Comparison of ENCODE assay signal across 18 mouse cellular contexts in the genomic region with DNA sequence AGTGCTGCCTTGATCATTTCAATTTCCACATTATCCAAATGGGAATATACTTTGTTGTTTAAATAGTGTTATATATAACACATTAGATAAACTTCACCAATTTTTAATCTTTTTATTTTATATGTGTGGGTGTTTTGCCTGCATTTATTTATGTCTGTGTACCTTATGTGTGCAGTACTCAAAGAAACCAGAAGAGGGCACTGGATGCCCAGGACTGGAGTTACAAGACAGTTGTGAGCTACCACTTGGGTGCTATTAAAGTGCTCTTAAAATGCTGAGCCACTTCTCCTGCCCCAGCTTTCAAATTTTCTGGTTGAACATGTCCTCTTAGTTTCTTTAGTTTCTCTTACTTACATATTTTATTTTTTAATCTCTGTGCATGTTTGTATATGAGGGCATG. TPM values are rescaled to one million over a fixed set of nuclear protein-coding genes. Genes with fewer than 3 reads are reported as not detected.
DNase-seq lines count a peak whose midpoint lies in the region; ATAC-seq and TF ChIP-seq lines count a peak whose summit lies in the region.
"Had no signal": no experiment of that assay in that cellular context is flagged by ENCODE, and none has a peak within 500 bp of the region (broad histone marks: within the 10 kb centered on the region; RNA-seq: fewer than 3 reads in every experiment).

No protein-coding gene starts in this region.

- in situ Hi-C loops in CH12.LX (cut with MboI; ENCODE audit: low pct_ligation_motif_present, low pct_unique_long_range_greater_than_20kb, low sequenced_read_pairs) = no loop called here

- H3K36me3 ChIP-seq in CH12.LX (replicated peaks in 1 of 2; ENCODE audit: control insufficient read depth in 1 of 2, insufficient read depth in 1 of 2, low read length in 1 of 2) = peaks cover 0 to 11% of the 10 kb centered on the region in 2 experiments
- H3K36me3 ChIP-seq: intestine, embryonic 15.5 days; lung, embryonic 15.5 days had no signal

- DNase-seq in layer of hippocampus, adult 2 months (ENCODE audit: low spot score in 2 of 2) = no peak
- DNase-seq in layer of hippocampus, adult 11-12 months (ENCODE audit: low spot score) = no peak
- DNase-seq in CH12.LX (ENCODE audit: extremely low read depth) = peak; percentile 21
- DNase-seq in MEL-GATA-1-ER (ENCODE audit: extremely low read depth, low read depth) = peak; percentile 9
- DNase-seq in induced T-regulatory cell, adult 2 months (ENCODE audit: low read depth) = peak; percentile 22
- no peak for DNase-seq in frontal cortex, postnatal 36 days (ENCODE audit: low spot score in 2 of 2)
- DNase-seq: cerebellum, postnatal 36 days; gastrocnemius, postnatal 14 days; kidney, postnatal 4 days; right cerebral cortex, adult 18-20 months; spleen, adult 18-20 months had no signal

- TF ChIP-seq RAD21 in CH12.LX (IDR thresholded peaks at IDR 0.05; ENCODE audit: low read depth, low read length) = peak; percentile 29

- no peak for TF ChIP-seq EP300 in CH12.LX (IDR thresholded peaks at IDR 0.05; ENCODE audit: low read length)

- H3K4me3 ChIP-seq in layer of hippocampus, adult 2 months = no peak overlapping the region
- H3K4me3 ChIP-seq in CH12.LX (replicated peaks in 1 of 3; ENCODE audit: low read depth in 2 of 3, low read length in 2 of 3, poor library complexity in 1 of 3) = no peak overlapping the region
- H3K4me3 ChIP-seq: forebrain, embryonic 15.5 days; heart, embryonic 10.5 days; intestine, embryonic 15.5 days; limb, embryonic 12.5 days; lung, embryonic 15.5 days; myocyte had no signal

- H3K4me1 ChIP-seq in CH12.LX (ENCODE audit: control insufficient read depth in 1 of 2, insufficient read depth in 2 of 2) = no peaks in the 10 kb centered on the region
- H3K4me1 ChIP-seq: forebrain, embryonic 15.5 days; heart, embryonic 10.5 days; intestine, embryonic 15.5 days; limb, embryonic 12.5 days; lung, embryonic 15.5 days had no signal

- no peaks in the 10 kb centered on the region for H3K9me3 ChIP-seq in CH12.LX (replicated peaks; ENCODE audit: low read length)
- H3K9me3 ChIP-seq: forebrain, embryonic 15.5 days; heart, embryonic 10.5 days; intestine, embryonic 15.5 days; limb, embryonic 12.5 days; lung, embryonic 15.5 days had no signal

- H3K9ac ChIP-seq in CH12.LX (ENCODE audit: insufficient read depth, low read depth) = no peak overlapping the region
- H3K9ac ChIP-seq: forebrain, embryonic 15.5 days; intestine, embryonic 15.5 days; limb, embryonic 12.5 days; lung, embryonic 15.5 days had no signal

- no peak for TF ChIP-seq POLR2A in CH12.LX (IDR thresholded peaks at IDR 0.05; ENCODE audit: low read depth, low read length)

- no peaks in the 10 kb centered on the region for H3K27me3 ChIP-seq in CH12.LX (replicated peaks)
- H3K27me3 ChIP-seq: forebrain, embryonic 15.5 days; intestine, embryonic 15.5 days; limb, embryonic 12.5 days; lung, embryonic 15.5 days had no signal

- H3K79me2 ChIP-seq in CH12.LX (replicated peaks; ENCODE audit: control insufficient read depth, extremely low read depth, insufficient read depth, poor library complexity, severe bottlenecking) = no peaks in the 10 kb centered on the region

- H3K27ac ChIP-seq in layer of hippocampus, adult 2 months = no peak overlapping the region
- no peak overlapping the region for H3K27ac ChIP-seq in CH12.LX (ENCODE audit: insufficient read depth, low read depth)
- H3K27ac ChIP-seq: forebrain, embryonic 15.5 days; heart, embryonic 10.5 days; intestine, embryonic 15.5 days; limb, embryonic 12.5 days; lung, embryonic 15.5 days had no signal

- ATAC-seq in frontal cortex, adult (ENCODE audit: low TSS enrichment) = no peak
- ATAC-seq: forebrain, embryonic 15.5 days; intestine, embryonic 15.5 days had no signal

- dilution Hi-C loops in CH12.LX (cut with MboI; ENCODE audit: extremely low pct_ligation_motif_present, extremely low pct_unique_long_range_greater_than_20kb, low sequenced_read_pairs) = no loop called here

- TF ChIP-seq CTCF in layer of hippocampus, adult 2 months (conservative IDR thresholded peaks at IDR 0.05) = peak; percentile 59
- TF ChIP-seq CTCF in CH12.LX (conservative IDR thresholded peaks at IDR 0.05 in 1 of 2, IDR thresholded peaks at IDR 0.05 in 1 of 2; ENCODE audit: low read depth in 2 of 2, low read length in 2 of 2) = peak; percentile 14 to 45; a peak in 2 of 4 replicates

- no peak overlapping the region for H3K4me2 ChIP-seq in CH12.LX (ENCODE audit: insufficient read depth, low read depth, poor library complexity, severe bottlenecking)
- H3K4me2 ChIP-seq: forebrain, embryonic 15.5 days; intestine, embryonic 15.5 days; limb, embryonic 12.5 days; lung, embryonic 15.5 days had no signal

TF ChIP-seq in CH12.LX, 34 proteins besides CTCF, POLR2A, EP300 and RAD21:
- no peak for TF ChIP-seq JUN (IDR thresholded peaks at IDR 0.05; ENCODE audit: insufficient read depth, low read depth, low read length)
- no peak for TF ChIP-seq ZNF384 (IDR thresholded peaks at IDR 0.05; ENCODE audit: low read depth, low read length)
- no peak for TF ChIP-seq SIN3A (IDR thresholded peaks at IDR 0.05; ENCODE audit: low read length)
- no peak for TF ChIP-seq HCFC1 (IDR thresholded peaks at IDR 0.05; ENCODE audit: low read depth, low read length)

RNA-seq across cellular contexts. Expression of a gene that starts 16.9 kb away (rescaled TPM):
- 10 to 100 TPM; 26.3 to 32.2 TPM for total RNA-seq in layer of hippocampus, adult 2 months (2021)
- total RNA-seq in CH12.LX (2012; rRNA removed) = 6.2 and 7.8 TPM in 2 replicates
- total RNA-seq in CH12.LX (2014; rRNA removed) = 9.4 and 10.2 TPM in 2 replicates
- polyA plus RNA-seq in CH12.LX (2012; ENCODE audit: insufficient read length, low read depth) = 7.0 and 8.2 TPM in 2 replicates

Comparison
In these comparisons a context has a peak if more than half of its experiments do, and no peak if none do; other contexts are left out.
1. DNase-seq: peak in CH12.LX (single experiment), MEL-GATA-1-ER (single experiment) and induced T-regulatory cell, adult 2 months (single experiment); none in layer of hippocampus, adult 2 months (0 of 2), layer of hippocampus, adult 11-12 months (single experiment) and frontal cortex, postnatal 36 days (0 of 2).